Mouse (Mus musculus): Measurements from ENCODE around the gene Senp1.

Senp1 gene

GRCm38 (mm10) chr15:98093121-98094011 lies at the start of gene Senp1:
Senp1 (minus strand) TSS chr15:98093744.
- DNase-seq (ENCODE audit: extremely low read depth, insufficient read length, low spot score): peak; percentile 93

- no peak for DNase-seq (ENCODE audit: extremely low read depth, insufficient read length, low spot score)
Measured at GRCm38 (mm10) chr15:98142515-98142914, 49.0 kb upstream of the Senp1 start.

- no peak for DNase-seq (ENCODE audit: extremely low read depth, insufficient read length, low spot score)
Measured at GRCm38 (mm10) chr15:98140809-98141208, 47.3 kb upstream of the Senp1 start.

- no peak for DNase-seq (ENCODE audit: extremely low read depth, insufficient read length, low spot score)
Measured at GRCm38 (mm10) chr15:98139763-98140162, 46.2 kb upstream of the Senp1 start.

GRCm38 (mm10) chr15:98136871-98137270 lies 43.3 kb upstream of the Senp1 start:
- no peak for DNase-seq (ENCODE audit: extremely low read depth, insufficient read length, low spot score)

GRCm38 (mm10) chr15:98135671-98136070 lies 42.1 kb upstream of the Senp1 start:
- no peak for DNase-seq (ENCODE audit: extremely low read depth, insufficient read length, low spot score)

GRCm38 (mm10) chr15:98134666-98135065 lies 41.1 kb upstream of the Senp1 start:
- no peak for DNase-seq (ENCODE audit: extremely low read depth, insufficient read length, low spot score)

GRCm38 (mm10) chr15:98134034-98134433 lies 40.5 kb upstream of the Senp1 start:
- DNase-seq (ENCODE audit: extremely low read depth, insufficient read length, low spot score): no peak

- DNase-seq (ENCODE audit: extremely low read depth, insufficient read length, low spot score): no peak
Measured at GRCm38 (mm10) chr15:98133471-98133870, 39.9 kb upstream of the Senp1 start.

GRCm38 (mm10) chr15:98131942-98132655 lies 38.6 kb upstream of the Senp1 start:
- no peak for DNase-seq (ENCODE audit: extremely low read depth, insufficient read length, low spot score)

- no peak for DNase-seq (ENCODE audit: extremely low read depth, insufficient read length, low spot score)
Measured at GRCm38 (mm10) chr15:98131451-98131850, 37.9 kb upstream of the Senp1 start.

GRCm38 (mm10) chr15:98131001-98131400 lies 37.5 kb upstream of the Senp1 start:
- no peak for DNase-seq (ENCODE audit: extremely low read depth, insufficient read length, low spot score)

- no peak for DNase-seq (ENCODE audit: extremely low read depth, insufficient read length, low spot score)
Measured at GRCm38 (mm10) chr15:98120831-98121230, 27.3 kb upstream of the Senp1 start.

- no peak for DNase-seq (ENCODE audit: extremely low read depth, insufficient read length, low spot score)
Measured at GRCm38 (mm10) chr15:98119363-98119762, 25.8 kb upstream of the Senp1 start.

GRCm38 (mm10) chr15:98116287-98116686 lies 22.7 kb upstream of the Senp1 start:
- DNase-seq (ENCODE audit: extremely low read depth, insufficient read length, low spot score): no peak

GRCm38 (mm10) chr15:98115779-98116163 lies 22.2 kb upstream of the Senp1 start:
- no peak for DNase-seq (ENCODE audit: extremely low read depth, insufficient read length, low spot score)

GRCm38 (mm10) chr15:98114852-98115778 lies 21.6 kb upstream of the Senp1 start:
- DNase-seq (ENCODE audit: extremely low read depth, insufficient read length, low spot score): no peak

- DNase-seq (ENCODE audit: extremely low read depth, insufficient read length, low spot score): no peak
Measured at GRCm38 (mm10) chr15:98114098-98114851, 20.7 kb upstream of the Senp1 start.

GRCm38 (mm10) chr15:98111791-98112190 lies 18.2 kb upstream of the Senp1 start:
- DNase-seq (ENCODE audit: extremely low read depth, insufficient read length, low spot score): peak; percentile 39

Data from 3134 (cell line).